Mouse (Mus musculus): ENCODE data around the gene Dnm1. TPM values are rescaled to one million over a fixed set of nuclear protein-coding genes. Genes with fewer than 3 reads are reported as not detected.

Dnm1 gene
- polyA plus RNA-seq, 1 experiment from 2014 or later, result 5.0 TPM

DNA sequence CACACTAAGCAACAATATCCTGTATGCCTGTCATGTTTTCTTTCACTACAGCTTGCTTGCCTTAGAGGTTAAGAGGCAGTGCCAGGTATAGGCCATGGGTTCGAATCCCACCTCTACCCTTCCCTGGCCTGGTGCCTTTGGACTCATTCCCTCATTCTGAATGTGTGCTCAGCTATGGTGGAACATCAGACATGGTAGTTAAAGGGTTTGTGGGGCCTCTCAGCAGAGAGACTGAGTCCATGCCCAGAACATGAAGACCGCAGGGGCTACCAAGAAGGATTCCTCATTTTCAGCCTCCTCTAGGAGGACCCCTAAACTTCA, 9.8 kb downstream of the Dnm1 start:
- H3K4me1 ChIP-seq (ENCODE audit: insufficient read depth, low read depth, low read length), result no peaks in the 10 kb centered on the region
- no peaks in the 10 kb centered on the region for H3K36me3 ChIP-seq (ENCODE audit: insufficient read depth, low read length)
- TF ChIP-seq CTCF (IDR thresholded peaks at IDR 0.05), result no peak
- TF ChIP-seq EP300 (IDR thresholded peaks at IDR 0.05), result no peak
- WGBS, result 93% methylated on average over 2 of the region's 2 CpGs
- no peak overlapping the region for H3K4me3 ChIP-seq (ENCODE audit: low read depth, low read length)
- H3K27me3 ChIP-seq (replicated peaks; ENCODE audit: insufficient read depth, low read length), result no peaks in the 10 kb centered on the region
- no peak overlapping the region for H3K27ac ChIP-seq (ENCODE audit: low read length)
- ATAC-seq (no peak), DNase-seq (ENCODE audit: low spot score) (no peak)
- no peak overlapping the region for H3K9ac ChIP-seq (replicated peaks; ENCODE audit: low read depth)
- no peak overlapping the region for H3K4me2 ChIP-seq (replicated peaks; ENCODE audit: low read depth, low read length)
- H3K9me3 ChIP-seq (ENCODE audit: low read length), result no peaks in the 10 kb centered on the region

DNA sequence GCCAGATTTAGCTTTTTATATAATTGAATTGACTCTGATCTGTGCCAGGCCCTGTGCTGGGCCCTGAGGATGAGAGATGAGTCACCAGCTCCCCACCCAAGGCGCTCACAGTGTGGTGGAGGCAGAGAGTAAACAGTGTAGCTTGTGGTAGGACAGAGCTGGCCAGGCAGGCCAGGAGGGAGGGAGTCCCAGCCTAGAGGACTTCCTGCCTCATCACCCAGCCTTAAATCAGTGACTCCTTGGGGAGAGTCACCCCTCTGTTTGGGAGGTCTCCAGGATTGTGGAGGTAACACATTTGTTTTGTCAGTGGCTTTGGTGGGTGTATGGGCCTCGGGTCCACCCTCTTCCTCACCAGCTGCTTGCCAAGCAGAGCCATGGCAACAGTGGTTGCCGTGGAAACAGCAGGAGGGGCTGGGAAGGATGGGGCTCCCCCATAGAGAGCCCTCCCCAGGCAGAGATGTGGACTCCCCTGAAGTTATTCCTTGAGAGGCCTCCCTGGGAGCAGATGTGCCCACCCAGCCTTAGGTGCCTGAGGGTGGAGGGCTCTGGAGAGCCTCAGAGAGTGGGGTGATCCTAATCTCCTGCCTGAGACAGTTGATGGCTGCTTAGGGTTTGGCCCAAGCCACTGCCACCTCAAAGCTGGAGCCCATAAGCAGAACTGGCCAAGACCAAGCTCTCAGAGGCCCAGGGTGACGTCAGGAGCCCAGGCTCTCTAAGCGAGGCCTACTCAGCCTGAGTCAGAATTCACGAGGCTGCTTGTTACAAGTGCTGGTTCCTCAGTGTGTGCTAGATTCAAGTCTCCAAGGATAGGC, 10.4 kb downstream of the Dnm1 start:
- Histone ChIP-seq H3K4me1 (ENCODE audit: insufficient read depth, low read depth, low read length) (no peaks in the 10 kb centered on the region), H3K27ac (ENCODE audit: low read length) (no peak overlapping the region), H3K9ac (replicated peaks; ENCODE audit: low read depth) (no peak overlapping the region), H3K36me3 (ENCODE audit: insufficient read depth, low read length) (no peaks in the 10 kb centered on the region), H3K4me3 (ENCODE audit: low read depth, low read length) (no peak overlapping the region), H3K27me3 (replicated peaks; ENCODE audit: insufficient read depth, low read length) (no peaks in the 10 kb centered on the region), H3K9me3 (ENCODE audit: low read length) (no peaks in the 10 kb centered on the region), H3K4me2 (replicated peaks; ENCODE audit: low read depth, low read length) (no peak overlapping the region)
- ATAC-seq (peak; percentile 81), DNase-seq (ENCODE audit: low spot score) (peak; percentile 47)
- TF ChIP-seq EP300 (IDR thresholded peaks at IDR 0.05) (no peak), CTCF (IDR thresholded peaks at IDR 0.05) (no peak)
- WGBS, result 72% methylated on average over 6 of the region's 6 CpGs

DNA sequence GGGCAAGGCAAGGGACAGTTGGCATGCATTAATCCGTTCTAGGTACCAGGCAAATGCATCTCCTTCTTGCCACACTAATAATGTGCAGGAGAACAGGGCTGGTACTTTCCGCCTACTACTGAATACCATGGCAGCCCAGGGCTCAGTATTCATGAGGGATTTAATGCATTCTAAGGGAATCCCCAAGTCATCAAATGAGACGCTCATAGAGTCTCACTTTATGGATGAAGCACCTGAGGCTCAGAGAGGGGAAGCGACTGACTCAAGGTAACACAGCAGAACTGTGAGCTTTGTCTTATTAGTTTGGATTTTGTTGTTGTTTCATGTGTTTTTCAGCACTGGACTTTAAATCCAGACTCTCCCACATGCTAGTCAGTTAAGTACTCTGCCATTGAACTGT, 11.1 kb downstream of the Dnm1 start:
- no peak for DNase-seq (ENCODE audit: low spot score)
- Histone ChIP-seq H3K9me3 (ENCODE audit: low read length) (no peaks in the 10 kb centered on the region), H3K36me3 (ENCODE audit: insufficient read depth, low read length) (no peaks in the 10 kb centered on the region), H3K27ac (ENCODE audit: low read length) (no peak overlapping the region), H3K9ac (replicated peaks; ENCODE audit: low read depth) (no peak overlapping the region), H3K4me3 (ENCODE audit: low read depth, low read length) (no peak overlapping the region), H3K4me1 (ENCODE audit: insufficient read depth, low read depth, low read length) (no peaks in the 10 kb centered on the region), H3K27me3 (replicated peaks; ENCODE audit: insufficient read depth, low read length) (no peaks in the 10 kb centered on the region), H3K4me2 (replicated peaks; ENCODE audit: low read depth, low read length) (no peak overlapping the region)
- no peak for ATAC-seq
- WGBS, result 87% methylated on average over 4 of the region's 4 CpGs
- TF ChIP-seq CTCF (IDR thresholded peaks at IDR 0.05) (no peak), EP300 (IDR thresholded peaks at IDR 0.05) (no peak)

DNA sequence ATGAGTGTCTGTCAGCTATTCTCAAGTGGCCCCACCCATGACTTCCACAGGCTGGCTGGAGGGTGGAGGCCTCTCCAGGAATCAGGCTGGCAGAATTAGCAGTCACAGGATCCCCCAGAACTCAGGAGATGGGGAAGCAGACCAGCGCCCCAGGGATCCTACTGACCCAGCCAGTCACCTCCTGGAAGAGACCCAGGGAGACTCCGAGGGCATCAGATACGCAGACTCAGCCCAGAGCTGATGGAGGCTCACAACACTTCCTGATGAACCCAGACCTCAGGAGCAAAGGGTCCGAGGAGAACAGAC, 11.6 kb downstream of the Dnm1 start:
- Histone ChIP-seq H3K27me3 (replicated peaks; ENCODE audit: insufficient read depth, low read length) (no peaks in the 10 kb centered on the region), H3K9ac (replicated peaks; ENCODE audit: low read depth) (no peak overlapping the region), H3K36me3 (ENCODE audit: insufficient read depth, low read length) (no peaks in the 10 kb centered on the region), H3K4me3 (ENCODE audit: low read depth, low read length) (no peak overlapping the region), H3K9me3 (ENCODE audit: low read length) (no peaks in the 10 kb centered on the region), H3K27ac (ENCODE audit: low read length) (no peak overlapping the region), H3K4me2 (replicated peaks; ENCODE audit: low read depth, low read length) (no peak overlapping the region), H3K4me1 (ENCODE audit: insufficient read depth, low read depth, low read length) (no peaks in the 10 kb centered on the region)
- no peak for TF ChIP-seq CTCF (IDR thresholded peaks at IDR 0.05)
- no peak for TF ChIP-seq EP300 (IDR thresholded peaks at IDR 0.05)
- 81% methylated on average over 4 of the region's 4 CpGs for WGBS
- ATAC-seq (0 out of 2 replicates have a peak, but pooled peaks have one; percentile 7), DNase-seq (ENCODE audit: low spot score) (no peak)

DNA sequence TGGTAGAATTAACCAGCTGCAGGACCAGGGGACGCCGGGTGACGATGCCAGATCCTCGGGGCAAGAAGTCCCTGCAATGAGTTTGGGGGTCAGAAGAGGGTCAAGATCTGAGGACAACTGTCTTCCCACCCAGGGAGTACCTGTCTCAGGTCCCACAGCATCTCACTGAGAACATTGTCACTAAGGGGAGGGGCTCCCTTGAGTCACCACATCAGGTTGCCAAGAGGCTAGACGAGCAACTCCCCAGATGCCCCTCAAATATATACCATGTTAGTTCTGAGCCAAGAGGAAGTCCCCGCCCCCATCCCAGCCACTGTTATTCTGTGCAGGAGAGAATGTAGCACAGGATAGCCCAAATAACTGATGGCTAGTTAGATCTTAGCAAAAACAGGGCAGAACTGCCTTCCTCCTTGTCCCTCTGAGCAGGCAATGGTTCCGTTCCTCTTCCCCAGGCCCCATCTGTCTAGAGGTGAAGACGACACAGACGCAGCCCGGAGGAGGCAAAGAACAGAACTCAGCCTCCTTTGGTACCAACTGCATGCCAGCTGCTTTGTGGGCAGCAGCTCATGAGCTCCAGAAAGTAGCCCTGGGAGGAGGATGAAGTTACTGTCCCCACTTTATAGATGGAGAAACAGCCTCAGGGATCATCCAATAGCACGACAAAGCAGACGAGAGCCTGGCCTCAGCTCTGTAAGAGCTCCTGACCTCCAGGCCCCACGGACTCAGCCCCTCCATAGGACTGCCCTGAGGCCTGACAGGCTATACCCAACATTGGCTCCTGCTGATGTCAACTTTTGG, 12.1 kb downstream of the Dnm1 start:
- Histone ChIP-seq H3K27ac (ENCODE audit: low read length) (no peak overlapping the region), H3K4me2 (replicated peaks; ENCODE audit: low read depth, low read length) (no peak overlapping the region), H3K36me3 (ENCODE audit: insufficient read depth, low read length) (no peaks in the 10 kb centered on the region), H3K9me3 (ENCODE audit: low read length) (no peaks in the 10 kb centered on the region), H3K4me1 (ENCODE audit: insufficient read depth, low read depth, low read length) (no peaks in the 10 kb centered on the region), H3K27me3 (replicated peaks; ENCODE audit: insufficient read depth, low read length) (no peaks in the 10 kb centered on the region), H3K9ac (replicated peaks; ENCODE audit: low read depth) (no peak overlapping the region), H3K4me3 (ENCODE audit: low read depth, low read length) (no peak overlapping the region)
- TF ChIP-seq EP300 (IDR thresholded peaks at IDR 0.05) (no peak), CTCF (IDR thresholded peaks at IDR 0.05) (no peak)
- ATAC-seq (no peak), DNase-seq (ENCODE audit: low spot score) (no peak)
- 73% methylated on average over 13 of the region's 13 CpGs for WGBS

DNA sequence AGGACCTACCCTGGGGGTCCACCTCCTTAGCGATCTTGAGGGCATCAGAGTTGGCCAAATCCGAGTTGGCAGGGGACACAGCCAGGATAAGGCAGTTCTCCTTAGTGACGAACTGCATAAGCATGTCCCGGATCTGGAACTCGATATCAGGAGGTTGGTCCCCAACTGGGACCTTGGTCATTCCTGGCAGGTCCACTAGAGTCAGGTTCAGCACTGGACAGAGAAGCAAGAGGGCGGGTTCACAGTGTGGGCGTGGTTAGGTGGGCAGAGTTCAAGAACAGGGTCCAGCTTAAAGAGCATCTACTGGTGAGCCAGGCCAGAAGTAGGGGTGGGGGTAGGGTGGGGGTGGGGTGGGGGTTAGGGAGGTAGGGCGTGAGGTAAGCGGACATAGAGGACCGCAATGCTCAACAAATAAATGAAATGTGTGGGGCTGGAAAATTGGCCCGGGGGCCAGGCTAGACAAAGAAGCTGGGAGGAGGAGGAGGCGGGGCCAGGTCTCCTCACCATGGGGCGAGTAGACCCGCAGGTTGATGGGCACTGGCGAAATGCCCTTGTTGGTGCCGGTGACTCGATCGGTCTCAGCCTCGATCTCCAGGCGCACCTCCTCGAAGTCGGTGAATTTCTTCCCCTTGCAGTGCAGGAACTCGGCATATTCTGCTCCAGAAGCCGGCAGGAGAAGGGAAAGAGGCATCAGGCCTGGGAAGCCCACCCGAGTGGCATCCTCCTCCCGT, 13.1 kb downstream of the Dnm1 start:
- Histone ChIP-seq H3K4me2 (replicated peaks; ENCODE audit: low read depth, low read length) (no peak overlapping the region), H3K27ac (ENCODE audit: low read length) (no peak overlapping the region), H3K36me3 (ENCODE audit: insufficient read depth, low read length) (no peaks in the 10 kb centered on the region), H3K9ac (replicated peaks; ENCODE audit: low read depth) (no peak overlapping the region), H3K4me1 (ENCODE audit: insufficient read depth, low read depth, low read length) (no peaks in the 10 kb centered on the region), H3K4me3 (ENCODE audit: low read depth, low read length) (no peak overlapping the region), H3K9me3 (ENCODE audit: low read length) (no peaks in the 10 kb centered on the region), H3K27me3 (replicated peaks; ENCODE audit: insufficient read depth, low read length) (no peaks in the 10 kb centered on the region)
- no peak for TF ChIP-seq CTCF (IDR thresholded peaks at IDR 0.05)
- TF ChIP-seq EP300 (IDR thresholded peaks at IDR 0.05), result no peak
- no peak for DNase-seq (ENCODE audit: low spot score)
- ATAC-seq, result no peak
- WGBS, result 48% methylated on average over 24 of the region's 26 CpGs

All from lung, postnatal 0 days (tissue).